Mouse (Mus musculus) midbrain, embryonic 10.5 days (tissue): ENCODE measurements at regions not wholly inside any gene's neighbourhood (a gene's known extent, or its start where the extent isn't known, plus 50 kb on each side); places are given as distances from the start of the nearest gene placed in this dataset.

ENCODE experiments used
- DNase-seq: peaks from one replicate; pipeline ENCODE4 v3.0.0-alpha.2; 2017; ENCODE audit warnings: low spot score
- H3K27ac ChIP-seq: fragments of 300-500 bp; sonication (generic); replicated peaks from 2 replicates; pipeline ENCODE4 v1.5.1; 2016; ENCODE audit warnings: mild to moderate bottlenecking
- H3K27me3 ChIP-seq: fragments of 300-500 bp; sonication (generic); 2 replicates; pipeline ENCODE4 v1.6.1; 2016; ENCODE audit warnings: low read depth, mild to moderate bottlenecking; ENCODE audit not compliant: poor library complexity, severe bottlenecking
- H3K36me3 ChIP-seq: fragments of 300-500 bp; sonication (generic); 2 replicates; pipeline ENCODE4 v1.6.1; 2016; ENCODE audit warnings: mild to moderate bottlenecking, moderate library complexity
- H3K4me1 ChIP-seq: fragments of 300-500 bp; sonication (generic); 2 replicates; pipeline ENCODE4 v1.6.1; 2016
- H3K4me3 ChIP-seq: fragments of 300-500 bp; sonication (generic); 2 replicates; pipeline ENCODE4 v1.5.1; 2016; ENCODE audit warnings: mild to moderate bottlenecking, moderate library complexity
- H3K9me3 ChIP-seq: fragments of 300-500 bp; sonication (generic); replicated peaks from 2 replicates; pipeline ENCODE4 v1.6.1; 2016; ENCODE audit warnings: mild to moderate bottlenecking
- WGBS: fragments of 180-500 bp; shearing (Covaris S2); methylation state at CpG from one replicate; pipeline ENCODE4 v1.1.7; 2016; 5-methylcytosine and 5-hydroxymethylcytosine counted together

DNA sequence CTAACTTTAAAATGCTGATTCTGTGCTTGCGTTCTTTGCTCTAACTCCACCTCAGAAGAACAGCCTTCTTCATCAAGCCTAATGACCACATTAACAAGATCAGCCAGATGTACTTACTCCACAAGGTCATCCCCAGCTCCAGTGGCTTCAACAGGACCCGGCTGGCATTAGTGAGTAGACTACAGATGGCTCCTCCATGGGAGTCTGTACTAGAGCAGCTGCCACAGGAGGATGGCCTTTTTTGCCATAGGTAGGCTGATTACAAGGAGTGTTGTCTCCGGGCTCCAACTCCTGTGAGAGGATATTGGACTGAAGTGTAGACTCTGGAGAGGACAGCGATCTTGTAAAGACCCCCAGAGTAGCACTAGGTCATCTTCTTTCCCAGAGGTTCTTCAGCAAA is 729.7 kb downstream of the Galc start:
- Histone ChIP-seq H3K9me3 (no peaks in the 10 kb centered on the region), H3K36me3 (no peaks in the 10 kb centered on the region), H3K27ac (no peak overlapping the region), H3K27me3 (no peaks in the 10 kb centered on the region), H3K4me1 (no peaks in the 10 kb centered on the region), H3K4me3 (no peak overlapping the region)
- DNase-seq: no peak
- 90% methylated on average over 4 of the region's 4 CpGs for WGBS

GRCm38 (mm10) chr12:97525931-97526330 is 733.3 kb downstream of the Galc start:
- 68% methylated on average over 1 of the region's 1 CpGs for WGBS
- no peaks in the 10 kb centered on the region for H3K36me3 ChIP-seq
- H3K4me1 ChIP-seq: no peaks in the 10 kb centered on the region
- DNase-seq: no peak
- no peak overlapping the region for H3K4me3 ChIP-seq
- H3K27me3 ChIP-seq: no peaks in the 10 kb centered on the region
- no peak overlapping the region for H3K27ac ChIP-seq
- H3K9me3 ChIP-seq: no peaks in the 10 kb centered on the region

DNA sequence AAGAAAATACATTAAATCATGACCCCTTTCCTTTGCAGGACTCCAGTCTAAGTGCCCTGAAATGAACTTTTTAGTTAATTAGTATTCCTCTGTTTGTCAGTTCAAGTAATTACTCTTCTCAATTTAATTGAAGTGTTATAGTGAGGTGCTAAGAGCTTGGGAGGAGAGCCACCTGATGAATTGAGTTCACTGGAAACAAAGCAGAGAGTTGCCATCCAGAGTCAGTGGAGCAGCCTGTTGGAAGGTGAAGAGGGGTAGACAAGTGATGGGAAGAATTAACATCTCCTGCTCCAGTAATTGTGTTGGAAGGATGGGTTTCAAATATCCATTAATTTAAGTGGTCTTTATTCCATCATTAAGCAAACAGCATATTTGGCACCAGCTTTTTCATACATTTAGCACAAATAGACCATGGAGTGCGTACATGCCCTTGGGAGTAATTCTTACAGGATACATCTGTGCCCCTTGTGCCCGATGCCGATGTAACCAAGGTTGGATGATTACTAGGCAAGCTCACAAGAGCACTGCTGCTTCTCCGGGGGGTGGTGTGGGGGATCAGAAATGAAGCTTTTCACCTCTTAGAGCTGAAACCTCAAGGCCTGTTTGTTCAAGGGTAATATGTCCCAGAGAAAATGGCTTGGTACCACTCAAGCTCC is 739.3 kb downstream of the Galc start:
- Histone ChIP-seq H3K27ac (no peak overlapping the region), H3K9me3 (no peaks in the 10 kb centered on the region), H3K4me1 (peaks cover 12% of the 10 kb centered on the region), H3K36me3 (no peaks in the 10 kb centered on the region), H3K4me3 (no peak overlapping the region), H3K27me3 (no peaks in the 10 kb centered on the region)
- 94% methylated on average over 4 of the region's 4 CpGs for WGBS
- DNase-seq: no peak

- Histone ChIP-seq H3K36me3 (no peaks in the 10 kb centered on the region), H3K4me3 (no peak overlapping the region), H3K27me3 (no peaks in the 10 kb centered on the region), H3K9me3 (no peaks in the 10 kb centered on the region), H3K27ac (no peak overlapping the region), H3K4me1 (peaks cover 12% of the 10 kb centered on the region)
- 88% methylated on average over 2 of the region's 2 CpGs for WGBS
- no peak for DNase-seq
Measured at GRCm38 (mm10) chr12:97517534-97517933, 741.7 kb downstream of the Galc start.

- Histone ChIP-seq H3K9me3 (no peaks in the 10 kb centered on the region), H3K4me3 (no peak overlapping the region), H3K27ac (no peak overlapping the region), H3K4me1 (peaks cover 23% of the 10 kb centered on the region), H3K27me3 (no peaks in the 10 kb centered on the region), H3K36me3 (no peaks in the 10 kb centered on the region)
- 95% methylated on average over 5 of the region's 5 CpGs for WGBS
- no peak for DNase-seq
Measured at GRCm38 (mm10) chr12:97515805-97516204, 743.5 kb downstream of the Galc start.

DNA sequence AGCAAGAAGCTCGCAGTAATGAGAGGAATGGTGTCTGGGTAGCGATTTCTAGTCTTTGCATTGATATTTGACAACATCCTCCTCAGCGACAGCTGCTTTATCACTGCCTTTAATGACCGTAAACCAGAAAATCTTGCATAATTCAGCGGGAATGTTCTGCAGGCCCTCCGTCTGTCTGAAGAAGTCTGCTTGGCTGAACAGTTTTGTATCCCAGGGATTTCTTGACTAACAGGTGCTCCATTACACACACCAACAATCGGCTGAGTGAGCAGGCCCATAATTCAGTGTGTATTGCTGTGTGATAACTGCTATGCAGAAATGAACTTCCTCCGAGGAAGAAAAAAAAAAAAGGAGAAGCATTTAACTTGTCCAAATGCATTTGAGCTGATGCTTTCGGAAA is 747.4 kb downstream of the Galc start:
- no peaks in the 10 kb centered on the region for H3K27me3 ChIP-seq
- WGBS: 72% methylated on average over 9 of the region's 9 CpGs
- DNase-seq: no peak
- no peak overlapping the region for H3K27ac ChIP-seq
- peaks cover 19% of the 10 kb centered on the region for H3K4me1 ChIP-seq
- no peak overlapping the region for H3K4me3 ChIP-seq
- H3K9me3 ChIP-seq: no peaks in the 10 kb centered on the region
- H3K36me3 ChIP-seq: no peaks in the 10 kb centered on the region

GRCm38 (mm10) chr12:97501441-97501840 is 757.8 kb downstream of the Galc start:
- no peaks in the 10 kb centered on the region for H3K36me3 ChIP-seq
- no peaks in the 10 kb centered on the region for H3K9me3 ChIP-seq
- H3K27me3 ChIP-seq: no peaks in the 10 kb centered on the region
- no peak overlapping the region for H3K4me3 ChIP-seq
- WGBS: 90% methylated on average over 2 of the region's 2 CpGs
- H3K27ac ChIP-seq: no peak overlapping the region
- DNase-seq: no peak
- H3K4me1 ChIP-seq: no peaks in the 10 kb centered on the region

DNA sequence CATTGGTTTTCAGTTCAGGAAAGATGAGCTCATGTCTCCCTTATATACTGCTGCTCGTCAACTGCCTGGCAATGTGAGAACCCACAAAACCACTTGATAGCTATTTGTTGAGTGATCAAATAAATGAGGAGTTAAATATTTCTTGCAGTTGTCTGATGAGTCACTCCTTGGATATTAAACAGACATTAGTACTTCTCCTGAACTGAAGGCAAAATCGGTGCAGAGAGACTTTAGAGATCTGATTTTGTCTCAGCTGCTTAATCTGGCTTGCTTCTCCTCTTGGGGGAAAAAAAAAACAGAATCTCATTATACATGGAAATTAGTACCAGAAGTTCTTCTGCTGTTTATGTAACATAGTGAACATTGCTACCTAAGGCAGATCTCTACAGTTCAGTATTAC is 775.7 kb downstream of the Galc start:
- H3K4me3 ChIP-seq: no peak overlapping the region
- WGBS: 78% methylated on average over 2 of the region's 2 CpGs
- no peaks in the 10 kb centered on the region for H3K36me3 ChIP-seq
- no peak for DNase-seq
- no peaks in the 10 kb centered on the region for H3K4me1 ChIP-seq
- no peaks in the 10 kb centered on the region for H3K9me3 ChIP-seq
- no peaks in the 10 kb centered on the region for H3K27me3 ChIP-seq
- H3K27ac ChIP-seq: no peak overlapping the region

DNA sequence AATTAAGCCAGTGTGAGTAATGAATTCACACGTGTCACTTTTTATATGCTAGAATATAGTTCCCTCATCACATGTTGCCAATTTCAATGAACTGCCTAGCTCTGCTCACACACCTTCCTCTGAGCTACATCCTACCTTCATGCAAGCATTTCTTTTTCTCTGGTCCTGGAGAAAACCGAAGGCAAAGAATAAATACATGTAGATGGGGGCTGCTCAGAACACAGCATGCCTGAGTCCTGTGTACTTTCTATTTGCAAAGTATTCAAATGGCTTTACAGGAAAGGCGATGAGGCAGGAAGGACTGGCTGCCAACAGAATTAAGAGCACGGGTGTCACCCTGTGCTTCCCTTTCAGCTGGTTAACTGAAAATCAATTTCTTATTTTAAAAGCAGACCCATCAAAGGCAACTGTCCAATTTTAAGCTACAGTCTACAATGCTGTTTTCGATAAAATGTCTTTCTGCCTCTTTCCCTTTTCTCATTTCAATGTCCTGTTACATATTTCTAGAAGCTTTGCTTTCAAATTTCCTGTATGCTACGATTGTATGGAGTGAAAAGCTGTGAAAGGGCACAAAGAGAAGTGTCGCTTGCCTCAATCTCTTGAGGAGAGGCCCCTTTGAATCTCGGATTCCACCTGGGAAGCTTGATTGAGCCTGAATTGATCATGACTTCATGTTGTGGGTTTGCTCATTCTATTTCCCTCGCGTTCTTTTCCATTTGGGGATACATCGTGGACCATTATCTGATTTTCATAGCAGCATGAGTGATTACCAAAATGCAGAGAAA is 782.6 kb downstream of the Galc start:
- WGBS: 44% methylated on average over 11 of the region's 11 CpGs

DNA sequence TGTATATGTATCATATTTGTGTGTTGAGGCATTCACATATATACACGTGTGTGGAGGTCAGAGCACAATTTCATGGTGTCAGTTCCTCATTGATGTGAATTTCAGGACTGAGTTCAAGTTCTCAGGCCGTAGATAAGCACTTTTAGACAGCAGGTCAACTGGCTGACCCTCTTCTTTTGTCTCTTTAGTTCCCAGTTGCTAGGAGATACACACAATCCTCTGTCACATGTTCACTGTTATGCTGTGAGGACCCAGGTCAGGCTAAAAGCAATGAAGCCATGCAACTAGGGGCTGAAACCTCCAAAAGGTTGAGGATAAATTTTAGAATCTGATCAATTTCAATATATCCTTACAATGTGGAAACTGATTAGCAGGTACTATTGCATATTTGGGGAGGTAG is 783.5 kb downstream of the Galc start:
- WGBS: 21% methylated on average over 2 of the region's 2 CpGs
- Histone ChIP-seq H3K9me3 (no peaks in the 10 kb centered on the region), H3K36me3 (no peaks in the 10 kb centered on the region), H3K27me3 (no peaks in the 10 kb centered on the region), H3K4me1 (peaks cover 24% of the 10 kb centered on the region), H3K27ac (no peak overlapping the region), H3K4me3 (no peak overlapping the region)
- DNase-seq: peak; percentile 28

More for the DNA sequence above, 782.6 kb downstream of the Galc start:
- Histone ChIP-seq H3K36me3 (no peaks in the 10 kb centered on the region), H3K4me3 (no peak overlapping the region), H3K27ac (peak overlapping the region; percentile 66), H3K4me1 (peaks cover 24% of the 10 kb centered on the region), H3K9me3 (no peaks in the 10 kb centered on the region), H3K27me3 (no peaks in the 10 kb centered on the region)
- DNase-seq: no peak

DNA sequence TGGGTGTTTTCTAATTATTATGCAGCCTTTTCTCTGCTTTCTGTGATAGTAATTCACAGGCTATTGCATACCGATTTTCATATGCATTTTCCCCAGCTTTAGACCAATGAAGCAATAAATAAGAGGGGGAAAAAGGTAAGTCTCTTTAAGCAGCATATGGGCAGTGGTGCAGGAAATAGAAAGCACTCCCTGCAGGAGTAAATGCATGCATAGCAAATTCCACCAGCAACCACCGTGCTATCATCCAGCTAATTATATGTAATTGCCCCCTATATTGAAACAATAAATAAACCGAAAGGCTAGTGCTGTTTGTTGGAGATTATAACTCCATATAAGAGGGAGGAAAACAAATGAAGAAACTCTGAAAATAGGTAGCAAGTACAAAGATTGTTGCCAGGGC is 790.1 kb downstream of the Galc start:
- DNase-seq: no peak
- no peaks in the 10 kb centered on the region for H3K27me3 ChIP-seq
- H3K4me1 ChIP-seq: peaks cover 2% of the 10 kb centered on the region; the same call in 1 of the 2 replicates
- no peak overlapping the region for H3K27ac ChIP-seq
- no peaks in the 10 kb centered on the region for H3K9me3 ChIP-seq
- H3K36me3 ChIP-seq: no peaks in the 10 kb centered on the region
- 84% methylated on average over 3 of the region's 3 CpGs for WGBS
- no peak overlapping the region for H3K4me3 ChIP-seq

DNA sequence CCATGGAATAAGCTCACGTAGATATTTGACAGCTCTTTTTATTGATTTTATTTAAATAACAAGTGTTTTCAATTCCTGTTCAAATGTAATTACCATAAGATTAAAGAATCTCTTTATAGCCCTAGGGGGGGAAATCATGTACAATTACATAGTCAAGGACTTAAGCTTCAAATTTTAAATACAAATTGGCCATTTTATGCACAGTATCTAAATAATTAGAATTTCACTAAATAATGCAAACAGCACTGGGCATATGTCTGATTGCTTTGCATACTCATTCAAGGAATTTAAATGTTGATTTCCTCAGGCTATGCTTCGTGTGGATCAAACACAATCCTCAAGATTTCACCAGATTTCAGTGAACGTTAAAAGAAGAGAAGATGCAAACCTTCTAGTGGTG is 823.1 kb downstream of the Galc start:
- Histone ChIP-seq H3K4me3 (no peak overlapping the region), H3K27ac (no peak overlapping the region), H3K9me3 (no peaks in the 10 kb centered on the region), H3K36me3 (no peaks in the 10 kb centered on the region), H3K27me3 (no peaks in the 10 kb centered on the region), H3K4me1 (no peaks in the 10 kb centered on the region)
- WGBS: 84% methylated on average over 3 of the region's 3 CpGs
- DNase-seq: no peak

DNA sequence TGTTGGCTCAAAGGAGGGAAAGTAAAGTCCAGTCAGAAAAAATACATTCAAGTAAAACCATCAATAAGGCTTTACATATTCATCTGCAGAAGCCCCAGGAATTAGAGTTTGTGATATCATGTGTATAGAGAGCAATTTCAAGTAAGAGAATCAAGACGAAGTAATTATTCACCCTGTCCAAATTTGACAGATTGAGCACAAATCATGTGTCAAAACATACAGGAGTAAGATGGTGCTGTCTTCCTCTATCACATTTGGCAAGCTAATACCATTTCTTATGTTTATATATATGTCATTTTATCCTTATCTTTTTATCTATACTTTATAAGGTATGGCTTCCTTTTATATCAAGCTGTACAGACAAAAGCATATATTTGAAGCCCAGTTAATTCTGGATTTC is 825.2 kb downstream of the Galc start:
- no peak overlapping the region for H3K27ac ChIP-seq
- H3K36me3 ChIP-seq: no peaks in the 10 kb centered on the region
- H3K4me3 ChIP-seq: no peak overlapping the region
- H3K27me3 ChIP-seq: no peaks in the 10 kb centered on the region
- WGBS: 91% methylated on average over 1 of the region's 1 CpGs
- H3K9me3 ChIP-seq: no peaks in the 10 kb centered on the region
- H3K4me1 ChIP-seq: no peaks in the 10 kb centered on the region
- DNase-seq: no peak
